Comparison of ENCODE assay signal across 7 mouse cellular contexts in the genomic region with DNA sequence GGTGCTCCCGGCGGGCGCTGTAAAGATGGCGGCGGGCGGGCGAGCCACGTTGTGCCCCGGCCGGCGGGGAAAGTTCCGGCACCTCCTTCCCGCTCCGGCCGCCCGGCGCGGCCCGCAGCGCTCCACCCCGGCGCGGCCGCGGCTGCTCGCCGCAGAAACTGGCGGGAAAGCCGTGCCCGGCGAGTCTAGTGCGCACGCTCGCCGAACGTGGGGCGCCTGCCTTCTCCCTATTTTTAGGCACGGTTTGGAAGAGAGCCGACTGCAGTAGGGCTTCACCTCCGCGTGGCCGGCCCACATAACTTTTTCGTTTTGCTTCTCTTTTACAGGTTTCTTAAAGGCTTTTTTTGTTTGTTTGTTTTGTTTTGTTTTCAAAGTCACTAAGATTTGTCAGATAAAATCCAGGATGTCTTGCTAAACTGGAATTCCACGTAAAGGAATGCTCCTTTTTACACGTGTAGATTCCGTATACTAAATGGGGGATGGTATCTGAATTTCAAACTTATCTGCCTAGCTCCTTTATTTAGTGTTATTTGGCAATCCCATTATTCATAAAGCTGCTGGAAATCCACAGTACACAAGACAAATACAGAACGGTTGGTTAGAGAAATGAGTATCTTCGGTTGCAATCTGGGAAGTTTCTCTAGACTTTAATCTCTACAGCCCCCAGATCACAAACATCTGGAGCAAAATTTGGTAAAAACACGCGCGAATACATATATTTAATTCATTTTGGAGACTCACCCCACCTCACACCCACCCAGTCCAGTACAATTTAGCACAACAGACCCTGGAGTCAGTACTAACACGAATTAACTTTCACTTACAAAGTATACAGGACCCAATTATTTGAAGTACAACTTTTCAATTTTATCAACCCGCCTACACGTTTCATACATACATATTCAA.
DNase-seq lines count a peak whose midpoint lies in the region; ATAC-seq and TF ChIP-seq lines count a peak whose summit lies in the region.

No protein-coding gene starts in this region.

- H3K4me2 ChIP-seq in hindbrain, embryonic 15.5 days = peak overlapping the region; percentile 81

- H3K27me3 ChIP-seq in hindbrain, embryonic 15.5 days = no peaks in the 10 kb centered on the region

- ATAC-seq in hindbrain, embryonic 15.5 days (ENCODE audit: low FRiP score, low read depth) = peak; percentile 78; the same call in 1 of the 2 replicates

- peaks cover 36% of the 10 kb centered on the region for H3K79me2 ChIP-seq in macrophage (ENCODE audit: inconsistent target)

- 9% methylated on average over 54 of the region's 54 CpGs for WGBS in hindbrain, embryonic 15.5 days
- WGBS in macrophage (ENCODE audit: missing documents) = 8% methylated on average over 50 of the region's 54 CpGs

- no peak; the same call in 1 of the 2 replicates for TF ChIP-seq CTCF in left cerebral cortex, adult 2 months (IDR thresholded peaks at IDR 0.05)

- H3K9ac ChIP-seq in hindbrain, embryonic 15.5 days = peak overlapping the region; percentile 98

- peak overlapping the region; percentile 98 for H3K4me3 ChIP-seq in hindbrain, embryonic 15.5 days
- peak overlapping the region; percentile 83 for H3K4me3 ChIP-seq in left cerebral cortex, adult 2 months
- peak overlapping the region; percentile 24 for H3K4me3 ChIP-seq in macrophage (ENCODE audit: inconsistent target)

- intact Hi-C loops in left cerebral cortex, adult 2 months (cut with DNase I) = loop anchor here (1.0 to 5.0 kb wide), 4 partner anchors 54 to 308 kb away; partner anchors contain the start of gene Ppm1h

- peaks cover 39% of the 10 kb centered on the region for H3K4me1 ChIP-seq in hindbrain, embryonic 15.5 days (replicated peaks)

- H3K9me3 ChIP-seq in hindbrain, embryonic 15.5 days = no peaks in the 10 kb centered on the region

- H3K36me3 ChIP-seq in hindbrain, embryonic 15.5 days = peaks cover 5% of the 10 kb centered on the region
- H3K36me3 ChIP-seq in macrophage (ENCODE audit: inconsistent target) = no peaks in the 10 kb centered on the region

- H3K27ac ChIP-seq in hindbrain, embryonic 15.5 days (replicated peaks) = peak overlapping the region; percentile 100
- H3K27ac ChIP-seq in left cerebral cortex, adult 2 months = peak overlapping the region; percentile 91
- peak overlapping the region; percentile 59 for H3K27ac ChIP-seq in macrophage

- peak; percentile 75 for DNase-seq in adipocyte (ENCODE audit: low spot score)
- DNase-seq in cerebellum, postnatal 14 days = peak; percentile 80 to 82
- peak; percentile 47 to 51 for DNase-seq in frontal cortex, postnatal 25 days (ENCODE audit: low spot score in 2 of 2)
- DNase-seq in left cerebral cortex, adult 2 months (ENCODE audit: extremely low spot score in 1 of 2, low spot score in 2 of 2) = peak; percentile 80 to 84
- DNase-seq in right cerebral cortex, postnatal 36 days (ENCODE audit: low spot score in 2 of 2) = peak; percentile 64 to 70

Comparison
In these comparisons a context has a peak if more than half of its experiments do, and no peak if none do; other contexts are left out.
1. Peak in every context shown above with its lines: DNase-seq, ATAC-seq, H3K4me3 ChIP-seq and H3K27ac ChIP-seq.
2. H3K4me3 ChIP-seq: peak in every context shown above with its lines; median percentile 98 in hindbrain, embryonic 15.5 days; 83 in left cerebral cortex, adult 2 months; 24 in macrophage.